Mouse (Mus musculus) MEL-GATA-1-ER (cell line): ENCODE results near the gene Rnf113a2.

Source experiments
- DNase-seq: peaks from one replicate; pipeline ENCODE4 v3.0.0-alpha.2; 2012; ENCODE audit warnings: low read depth; ENCODE audit errors: extremely low read depth

Gene Rnf113a2

GRCm38 (mm10) chr12:84407874-84408818 is 8.8 kb upstream of the Rnf113a2 start:
- peak; percentile 53 for DNase-seq

- DNase-seq, result peak; percentile 32
These were observed 8.0 kb upstream of the Rnf113a2 start, which contains the start of the genes Entpd5 and Bbof1 for GRCm38 (mm10) chr12:84408819-84409507. TSS of gene Entpd5 (minus strand) at chr12:84409029. TSS of gene Bbof1 (plus strand) at chr12:84409071.

- DNase-seq, result no peak
These were observed 568 bp downstream of the Rnf113a2 start for GRCm38 (mm10) chr12:84417605-84417922.

GRCm38 (mm10) chr12:84423990-84424389 is 7.0 kb downstream of the Rnf113a2 start:
- DNase-seq, result no peak

- DNase-seq, result no peak
These were observed 12.8 kb downstream of the Rnf113a2 start for GRCm38 (mm10) chr12:84429825-84430224.

GRCm38 (mm10) chr12:84438697-84439096 is 21.7 kb downstream of the Rnf113a2 start:
- no peak for DNase-seq

- DNase-seq, result no peak
These were observed 25.5 kb downstream of the Rnf113a2 start for GRCm38 (mm10) chr12:84442526-84442925.

- DNase-seq, result no peak
These were observed 30.4 kb downstream of the Rnf113a2 start for GRCm38 (mm10) chr12:84447386-84447785.

GRCm38 (mm10) chr12:84448181-84448580 is 31.2 kb downstream of the Rnf113a2 start:
- DNase-seq, result no peak

- no peak for DNase-seq
These were observed 32.9 kb downstream of the Rnf113a2 start for GRCm38 (mm10) chr12:84449887-84450286.

GRCm38 (mm10) chr12:84450351-84450717 is 33.3 kb downstream of the Rnf113a2 start:
- peak; percentile 37 for DNase-seq

GRCm38 (mm10) chr12:84450718-84451646 is 34.0 kb downstream of the Rnf113a2 start, which contains the start of the genes Aldh6a1 and Lin52:
TSS of gene Aldh6a1 (minus strand) at chr12:84451004.
TSS of gene Lin52 (plus strand) at chr12:84451422.
- peak; percentile 100 for DNase-seq

- peak; percentile 22 for DNase-seq
These were observed 34.8 kb downstream of the Rnf113a2 start for GRCm38 (mm10) chr12:84451801-84452200.

- no peak for DNase-seq
These were observed 39.9 kb downstream of the Rnf113a2 start for GRCm38 (mm10) chr12:84456911-84457310.

- DNase-seq, result no peak
These were observed 42.8 kb downstream of the Rnf113a2 start for GRCm38 (mm10) chr12:84459845-84460244.

- no peak for DNase-seq
These were observed 44.4 kb downstream of the Rnf113a2 start for GRCm38 (mm10) chr12:84461416-84461815.

GRCm38 (mm10) chr12:84462856-84463255 is 45.9 kb downstream of the Rnf113a2 start:
- DNase-seq, result no peak
